Mouse (Mus musculus) thymus, postnatal 10 days (tissue): ENCODE data around the gene Snx18.

Experiments used
- DNase-seq, 2 experiments: peaks; one replicate each; pipeline ENCODE4 v3.0.0; 2021; ENCODE audit warnings: low spot score in 2 of 2

Gene Snx18

GRCm38 (mm10) chr13:113566951-113567350, 51.4 kb downstream of the Snx18 start:
- no peak for DNase-seq

GRCm38 (mm10) chr13:113566411-113566810, 52.0 kb downstream of the Snx18 start:
- no peak for DNase-seq

GRCm38 (mm10) chr13:113559646-113560045, 58.7 kb downstream of the Snx18 start:
- no peak for DNase-seq

GRCm38 (mm10) chr13:113556538-113556937, 61.8 kb downstream of the Snx18 start:
- DNase-seq, result no peak

- no peak for DNase-seq
These were observed 63.1 kb downstream of the Snx18 start for GRCm38 (mm10) chr13:113555226-113555625.

GRCm38 (mm10) chr13:113553603-113554230, 64.6 kb downstream of the Snx18 start:
- no peak for DNase-seq

GRCm38 (mm10) chr13:113552341-113552740, 66.0 kb downstream of the Snx18 start:
- no peak for DNase-seq

- no peak for DNase-seq
These were observed 67.3 kb downstream of the Snx18 start for GRCm38 (mm10) chr13:113550866-113551565.

- DNase-seq, result no peak
These were observed 69.3 kb downstream of the Snx18 start for GRCm38 (mm10) chr13:113549021-113549420.

- no peak for DNase-seq
These were observed 70.4 kb downstream of the Snx18 start for GRCm38 (mm10) chr13:113547807-113548426.

GRCm38 (mm10) chr13:113542374-113542773, 76.0 kb downstream of the Snx18 start:
- DNase-seq, result no peak
